Mouse (Mus musculus) hindbrain, postnatal 0 days (tissue): ENCODE measurements at regions not wholly inside any gene's neighbourhood (a gene's known extent, or its start where the extent isn't known, plus 50 kb on each side); places are given as distances from the start of the nearest gene placed in this dataset.

Source experiments
- ATAC-seq: fragments of 200-750 bp; cut with Nextera tagmentation; 2 replicates; pipeline ENCODE4 v1.8.0; 2017; ENCODE audit warnings: mild to moderate bottlenecking, moderate TSS enrichment, moderate library complexity
- DNase-seq: peaks from one replicate; pipeline ENCODE4 v3.0.0-alpha.2; 2015; ENCODE audit warnings: low spot score
- H3K27ac ChIP-seq: fragments of 300-500 bp; sonication (generic); 2 replicates; pipeline ENCODE4 v1.5.1; 2014; ENCODE audit warnings: mild to moderate bottlenecking
- H3K27me3 ChIP-seq: fragments of 300-500 bp; sonication (generic); 2 replicates; pipeline ENCODE4 v1.6.1; 2014; ENCODE audit warnings: low read length, mixed read lengths; ENCODE audit not compliant: insufficient read depth
- H3K36me3 ChIP-seq: fragments of 300-500 bp; sonication (generic); 2 replicates; pipeline ENCODE4 v1.6.1; 2014; ENCODE audit warnings: low read length, mixed read lengths; ENCODE audit not compliant: insufficient read depth
- H3K4me1 ChIP-seq: fragments of 300-500 bp; sonication (generic); 2 replicates; pipeline ENCODE4 v1.6.1; 2014; ENCODE audit warnings: antibody characterized with exemption, low read length, mixed read lengths; ENCODE audit not compliant: insufficient read depth
- H3K4me2 ChIP-seq: fragments of 300-500 bp; sonication (generic); 2 replicates; pipeline ENCODE4 v1.6.1; 2014; ENCODE audit warnings: low read depth, mild to moderate bottlenecking, low read length, moderate library complexity, mixed read lengths
- H3K4me3 ChIP-seq: fragments of 300-500 bp; sonication (generic); 2 replicates; pipeline ENCODE4 v1.5.1; 2014; ENCODE audit warnings: low read length
- H3K9ac ChIP-seq: fragments of 300-500 bp; sonication (generic); replicated peaks from 2 replicates; pipeline ENCODE4 v1.6.1; 2014; ENCODE audit warnings: mild to moderate bottlenecking, low read length, moderate library complexity, mixed read lengths
- H3K9me3 ChIP-seq: fragments of 300-500 bp; sonication (generic); 2 replicates; pipeline ENCODE4 v1.6.1; 2016; ENCODE audit warnings: low read length, mixed read lengths
- CTCF ChIP-seq: IDR thresholded peaks from 2 replicates; pipeline ENCODE4 v1.5.1; 2016; ENCODE audit warnings: antibody characterized with exemption, control low read depth, low read depth
- WGBS: fragments of 180-500 bp; shearing (Covaris S2); extraction: QIAGEN DNeasy Blood & Tissue Kit; methylation state at CpG from one replicate; pipeline ENCODE4 v1.1.7; 2014; 5-methylcytosine and 5-hydroxymethylcytosine counted together

GRCm38 (mm10) chr7:70839190-70839589, 472.7 kb upstream of the Nr2f2 start:
- Histone ChIP-seq H3K9me3 (no peaks in the 10 kb centered on the region), H3K36me3 (no peaks in the 10 kb centered on the region), H3K4me1 (no peaks in the 10 kb centered on the region), H3K27me3 (no peaks in the 10 kb centered on the region), H3K27ac (no peak overlapping the region), H3K9ac (no peak overlapping the region), H3K4me2 (no peak overlapping the region), H3K4me3 (no peak overlapping the region)
- ATAC-seq (no peak), DNase-seq (no peak)
- WGBS: 87% methylated on average over 2 of the region's 2 CpGs
- no peak for TF ChIP-seq CTCF

GRCm38 (mm10) chr7:70834787-70835461, 468.4 kb upstream of the Nr2f2 start:
- Histone ChIP-seq H3K27me3 (no peaks in the 10 kb centered on the region), H3K9me3 (no peaks in the 10 kb centered on the region), H3K4me1 (no peaks in the 10 kb centered on the region), H3K4me3 (no peak overlapping the region), H3K36me3 (no peaks in the 10 kb centered on the region), H3K4me2 (no peak overlapping the region), H3K27ac (no peak overlapping the region), H3K9ac (no peak overlapping the region)
- 47% methylated on average over 4 of the region's 4 CpGs for WGBS
- TF ChIP-seq CTCF: no peak
- ATAC-seq (no peak), DNase-seq (no peak)

- no peaks in the 10 kb centered on the region for H3K27me3 ChIP-seq
- H3K4me1 ChIP-seq: no peaks in the 10 kb centered on the region
- ATAC-seq (no peak), DNase-seq (no peak)
- H3K9me3 ChIP-seq: no peaks in the 10 kb centered on the region
- no peak overlapping the region for H3K9ac ChIP-seq
- WGBS: 54% methylated on average over 5 of the region's 5 CpGs
- H3K4me3 ChIP-seq: no peak overlapping the region
- no peak overlapping the region for H3K27ac ChIP-seq
- H3K4me2 ChIP-seq: no peak overlapping the region
- no peaks in the 10 kb centered on the region for H3K36me3 ChIP-seq
- TF ChIP-seq CTCF: no peak
Measured at GRCm38 (mm10) chr7:70828486-70829195, 462.1 kb upstream of the Nr2f2 start.

- no peak for TF ChIP-seq CTCF
- DNase-seq (no peak), ATAC-seq (no peak)
- H3K4me2 ChIP-seq: no peak overlapping the region
- no peaks in the 10 kb centered on the region for H3K9me3 ChIP-seq
- no peak overlapping the region for H3K27ac ChIP-seq
- no peaks in the 10 kb centered on the region for H3K4me1 ChIP-seq
- H3K9ac ChIP-seq: no peak overlapping the region
- 52% methylated on average over 3 of the region's 3 CpGs for WGBS
- H3K4me3 ChIP-seq: no peak overlapping the region
- no peaks in the 10 kb centered on the region for H3K36me3 ChIP-seq
- H3K27me3 ChIP-seq: no peaks in the 10 kb centered on the region
Measured at GRCm38 (mm10) chr7:70826074-70826473, 459.5 kb upstream of the Nr2f2 start.

GRCm38 (mm10) chr7:70823020-70823419, 456.5 kb upstream of the Nr2f2 start:
- Histone ChIP-seq H3K9me3 (no peaks in the 10 kb centered on the region), H3K27me3 (no peaks in the 10 kb centered on the region), H3K9ac (no peak overlapping the region), H3K36me3 (no peaks in the 10 kb centered on the region), H3K27ac (no peak overlapping the region), H3K4me3 (no peak overlapping the region; the same call in 1 of the 2 replicates), H3K4me1 (no peaks in the 10 kb centered on the region), H3K4me2 (peak overlapping the region; percentile 51)
- no peak for TF ChIP-seq CTCF
- WGBS: 32% methylated on average over 11 of the region's 11 CpGs
- no peak for ATAC-seq
- DNase-seq: peak; percentile 20

GRCm38 (mm10) chr7:70822310-70822821, 455.8 kb upstream of the Nr2f2 start:
- H3K36me3 ChIP-seq: no peaks in the 10 kb centered on the region
- no peaks in the 10 kb centered on the region for H3K4me1 ChIP-seq
- no peaks in the 10 kb centered on the region for H3K9me3 ChIP-seq
- H3K4me3 ChIP-seq: peak overlapping the region; percentile 23
- peak; percentile 89 for ATAC-seq
- TF ChIP-seq CTCF: no peak
- 28% methylated on average over 9 of the region's 9 CpGs for WGBS
- peak overlapping the region; percentile 7 for H3K27ac ChIP-seq
- peak; percentile 82 for DNase-seq
- no peaks in the 10 kb centered on the region for H3K27me3 ChIP-seq
- no peak overlapping the region for H3K9ac ChIP-seq
- peak overlapping the region; percentile 51 for H3K4me2 ChIP-seq

- 57% methylated on average over 4 of the region's 4 CpGs for WGBS
- H3K27me3 ChIP-seq: no peaks in the 10 kb centered on the region
- H3K4me2 ChIP-seq: no peak overlapping the region
- H3K4me3 ChIP-seq: no peak overlapping the region
- H3K9me3 ChIP-seq: no peaks in the 10 kb centered on the region
- ATAC-seq (no peak), DNase-seq (no peak)
- H3K36me3 ChIP-seq: no peaks in the 10 kb centered on the region
- no peak for TF ChIP-seq CTCF
- no peak overlapping the region for H3K9ac ChIP-seq
- H3K4me1 ChIP-seq: no peaks in the 10 kb centered on the region
- peak overlapping the region; percentile 7; the same call in 1 of the 2 replicates for H3K27ac ChIP-seq
Measured at GRCm38 (mm10) chr7:70821861-70822260, 455.3 kb upstream of the Nr2f2 start.
